Mouse (Mus musculus): Measurements from ENCODE around the gene Smtn.

DNA sequence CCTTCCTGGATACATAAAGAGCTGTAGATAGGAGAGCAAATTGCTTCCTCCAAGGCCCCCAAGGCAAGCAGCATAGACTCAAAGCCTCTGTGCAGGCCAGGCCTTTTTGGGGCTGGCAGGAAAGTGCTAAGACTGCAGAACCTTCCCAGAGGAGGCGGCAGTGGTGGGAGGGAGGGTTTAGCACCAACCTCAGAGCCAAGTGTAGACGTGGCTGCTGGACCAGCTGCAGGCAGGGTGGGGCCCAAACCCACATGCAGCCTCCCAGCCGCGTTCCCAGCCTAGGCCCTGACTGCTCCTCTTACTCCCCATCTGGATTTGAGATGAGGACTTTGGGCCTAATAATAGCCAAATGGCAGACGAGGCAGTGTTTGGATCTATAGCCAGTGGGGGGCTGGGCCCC is 2.6 kb upstream of the Smtn start:
- TF ChIP-seq CTCF (IDR thresholded peaks at IDR 0.05; ENCODE audit: extremely low read depth, insufficient read length, insufficient replicate concordance, low read depth, low read length), result no peak
- no peak for TF ChIP-seq POLR2A (IDR thresholded peaks at IDR 0.05; ENCODE audit: low read depth, low read length)
